Mouse (Mus musculus): Measurements from ENCODE around the gene A630076J17Rik. TPM values are rescaled to one million over a fixed set of nuclear protein-coding genes. Genes with fewer than 3 reads are reported as not detected.

The A630076J17Rik gene
- polyA plus RNA-seq (2021; fragmentation: Nextera tagmentation) = not detected in 2 replicates
- long read RNA-seq, experiment 1 = 0 reads
- long read RNA-seq, experiment 2 = 0 reads

DNA sequence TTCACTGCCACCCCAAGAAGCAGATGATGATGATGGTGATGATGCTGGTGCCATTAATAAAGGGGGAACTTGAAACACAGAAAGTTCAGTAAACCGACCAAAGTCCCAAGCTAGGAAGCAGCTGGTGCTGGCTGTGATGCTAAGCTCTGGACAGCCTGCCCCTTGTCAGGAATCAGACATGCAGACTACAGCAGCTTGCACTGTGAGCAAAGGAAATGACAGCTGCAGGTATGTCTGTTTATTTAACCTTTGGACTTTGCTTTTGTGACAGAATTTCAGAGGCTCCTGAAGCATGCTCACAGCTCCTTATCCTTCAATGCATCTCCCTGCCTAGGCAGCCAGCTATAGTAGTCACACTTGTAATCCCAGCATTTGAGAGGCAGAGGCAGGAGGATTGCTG, at the start of gene A630076J17Rik:
Gene A630076J17Rik (plus strand): TSS at position 88 of the 400 bp plus-strand sequence.

DNA sequence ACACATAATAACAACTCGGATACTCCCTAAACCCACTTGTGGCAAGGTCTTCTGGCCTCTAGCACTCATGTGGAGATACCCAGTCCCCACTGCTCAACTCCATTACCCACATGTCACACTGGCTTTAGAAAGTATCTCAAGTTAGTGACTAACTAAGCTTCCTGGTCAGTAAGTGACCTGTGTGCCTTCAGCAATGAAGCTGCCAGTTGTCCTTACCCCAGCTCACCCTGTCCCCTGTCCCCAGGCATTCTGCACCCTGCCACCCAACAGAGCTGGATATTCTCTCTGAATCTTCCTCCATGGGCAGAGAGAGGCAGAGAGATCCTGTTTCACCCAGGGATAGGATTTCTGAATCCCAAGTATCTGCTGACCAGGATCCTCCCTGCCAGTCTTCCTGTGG, 47.7 kb upstream of the A630076J17Rik start, which contains the start of gene Kcna10:
Gene Kcna10 (plus strand): TSS at position 301 of the 400 bp plus-strand sequence.

DNA sequence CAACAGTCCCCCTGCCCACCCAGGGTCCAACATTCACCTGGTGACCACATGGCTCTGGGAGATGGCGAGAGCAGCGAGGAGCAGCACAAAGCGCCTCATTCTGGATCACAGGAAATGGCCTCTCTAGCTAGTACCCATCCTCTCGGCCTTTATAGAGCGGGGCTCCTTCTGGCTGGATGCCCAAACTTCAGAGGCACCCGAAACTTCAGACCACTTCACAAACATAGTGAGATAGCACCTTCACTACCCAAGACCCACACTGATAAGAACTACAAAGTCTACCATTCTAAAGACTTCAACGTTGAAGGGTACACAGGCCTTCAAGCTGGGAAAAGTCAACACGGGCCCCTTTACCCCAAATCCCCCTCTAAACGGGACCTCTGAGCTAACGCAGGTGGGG, 8.8 kb upstream of the A630076J17Rik start, which contains the start of gene Cym:
Gene Cym (minus strand): TSS at position 125 of the 400 bp plus-strand sequence.

DNA sequence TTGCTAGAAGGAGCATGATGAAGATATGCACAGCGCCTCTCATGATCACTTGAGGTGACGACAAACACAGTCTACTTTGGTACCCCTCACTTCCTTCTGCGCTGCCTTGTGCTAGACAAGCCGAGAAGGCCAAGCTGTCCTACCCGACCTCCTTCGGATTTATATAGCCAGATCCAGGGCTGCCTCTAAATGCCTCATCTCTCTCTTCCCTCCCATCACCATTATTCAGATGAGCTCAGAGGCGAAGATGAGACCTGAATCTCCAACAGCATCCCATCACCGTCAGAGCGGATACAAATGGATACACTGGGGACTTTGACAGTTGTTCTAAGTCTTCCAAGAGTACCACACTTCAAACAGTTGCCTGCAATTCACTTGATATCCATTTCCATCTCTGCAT, 9.2 kb downstream of the A630076J17Rik start, which contains the start of gene Prok1:
Gene Prok1 (minus strand): TSS at position 101 of the 400 bp plus-strand sequence.

DNA sequence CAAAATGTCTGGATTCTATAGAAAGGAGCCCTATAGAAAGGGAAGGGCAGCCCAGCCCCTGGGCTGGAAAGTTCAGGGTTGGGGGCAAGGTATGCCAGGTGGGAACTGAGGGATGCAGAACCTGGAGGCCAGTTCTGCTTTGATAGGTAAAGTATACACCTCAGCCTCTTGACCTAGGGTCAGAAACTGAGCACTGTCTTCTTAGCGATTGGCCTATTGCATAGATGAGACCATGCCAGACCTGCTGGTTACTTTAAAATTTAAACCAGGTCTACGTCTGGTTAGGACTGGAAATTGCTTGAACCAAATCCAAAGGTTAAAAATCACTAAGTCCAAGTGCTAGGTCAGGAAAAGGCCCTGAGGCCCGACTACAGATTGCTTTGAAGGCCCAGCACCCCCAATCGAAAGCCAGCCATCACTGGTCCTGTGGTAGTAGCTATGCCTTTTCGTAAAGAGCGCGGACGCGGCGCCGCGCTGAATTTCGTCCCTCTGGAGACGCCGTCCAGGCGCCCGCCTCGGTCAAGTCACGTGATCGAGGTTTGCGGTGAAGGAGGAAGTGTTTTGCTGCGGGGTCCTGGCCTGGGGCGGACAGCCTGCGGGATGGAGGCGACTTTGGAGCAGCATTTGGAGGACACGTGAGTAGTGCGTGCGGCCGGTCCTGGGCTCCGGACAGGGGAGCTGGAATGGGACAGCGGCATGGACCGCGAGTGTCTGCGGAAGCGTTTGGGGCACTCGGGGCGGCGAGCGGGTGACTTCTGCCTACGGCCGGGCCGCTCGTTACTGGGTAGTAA, 48.3 kb downstream of the A630076J17Rik start, which contains the start of gene Lamtor5:
Gene Lamtor5 (plus strand): TSS at position 380 of the 791 bp plus-strand sequence.

Other genes starting within 250 kb of the A630076J17Rik start
- gene Kcna3, start 194.4 kb upstream of the A630076J17Rik start, polyA plus RNA-seq (2021; fragmentation: Nextera tagmentation) = 3.5 and 15.2 TPM in 2 replicates
- gene Kcna2, start 129.5 kb upstream of the A630076J17Rik start, polyA plus RNA-seq (2021; fragmentation: Nextera tagmentation) = 16.7 and 20.3 TPM in 2 replicates
- 0.32 TPM in 1 of 2 replicates, not detected in the other for gene Kcna10, start 47.6 kb upstream of the A630076J17Rik start, polyA plus RNA-seq (2021; fragmentation: Nextera tagmentation)
- not detected in 2 replicates for gene Cym, start 8.9 kb upstream of the A630076J17Rik start, polyA plus RNA-seq (2021; fragmentation: Nextera tagmentation)
- not detected in 2 replicates for gene Prok1, start 9.1 kb downstream of the A630076J17Rik start, polyA plus RNA-seq (2021; fragmentation: Nextera tagmentation)
- gene Lamtor5, start 48.2 kb downstream of the A630076J17Rik start, polyA plus RNA-seq (2021; fragmentation: Nextera tagmentation) = 271 and 346 TPM in 2 replicates
- gene Slc16a4, start 60.6 kb downstream of the A630076J17Rik start, polyA plus RNA-seq (2021; fragmentation: Nextera tagmentation) = 1.1 and 1.8 TPM in 2 replicates
- 10.6 and 11.0 TPM in 2 replicates for gene Rbm15, start 103.1 kb downstream of the A630076J17Rik start, polyA plus RNA-seq (2021; fragmentation: Nextera tagmentation)
- 17.8 and 37.8 TPM in 2 replicates for gene Kcnc4, start 228.9 kb downstream of the A630076J17Rik start, polyA plus RNA-seq (2021; fragmentation: Nextera tagmentation)

Data from left cerebral cortex, adult 6 months (tissue).